Mouse (Mus musculus) ES-E14 (cell line): ENCODE results near the gene Opa3.

Source experiments
- HCFC1 ChIP-seq: IDR thresholded peaks from 2 replicates; pipeline ENCODE4 v1.6.1; 2012; ENCODE audit warnings: low read length, inconsistent platforms, borderline replicate concordance; ENCODE audit not compliant: insufficient read depth
- MAFK ChIP-seq: IDR thresholded peaks from 2 replicates; pipeline ENCODE4 v1.6.1; 2014; ENCODE audit warnings: mild to moderate bottlenecking, low read depth, low read length, inconsistent platforms; ENCODE audit not compliant: insufficient read depth
- ZNF384 ChIP-seq: IDR thresholded peaks from 2 replicates; pipeline ENCODE4 v1.6.1; 2012; ENCODE audit warnings: low read depth, low read length, inconsistent platforms

DNA sequence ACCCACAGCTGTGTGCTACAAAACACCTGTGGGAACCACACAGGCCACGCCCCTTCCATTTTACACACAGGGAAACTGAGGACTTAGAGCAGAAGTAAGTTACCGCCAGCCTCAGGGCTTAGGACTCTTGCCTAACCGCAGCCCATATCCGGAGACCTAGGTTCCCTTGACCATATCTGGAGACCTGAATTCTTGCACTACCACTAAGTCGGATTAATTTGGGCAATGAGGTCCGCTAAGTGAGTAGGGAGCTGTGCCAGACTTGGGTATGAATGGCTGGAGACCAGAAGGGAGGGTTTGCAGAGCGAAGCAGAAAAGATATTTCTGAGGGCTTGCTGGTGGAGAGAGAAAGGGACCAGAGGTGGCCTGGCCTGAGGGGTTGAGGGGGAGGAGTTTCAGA, 13.8 kb upstream of the Opa3 start:
- TF ChIP-seq ZNF384 = no peak
- TF ChIP-seq MAFK = no peak
- no peak for TF ChIP-seq HCFC1
